Mouse (Mus musculus) kidney, postnatal 36 days (tissue): ENCODE data around the gene Olfr150.
A peak's percentile ranks its signal among the peaks of the same experiment; 100 is the strongest.
"Not testable (repeated sequence)": the region's sequence is repeated elsewhere in the genome, so short reads cannot be mapped to it uniquely, and the experiment has no call there.

Experiments used
- DNase-seq, 2 experiments: peaks; one replicate each; pipeline ENCODE4 v3.0.0; 2021 to 2022; ENCODE audit warnings: mixed read lengths in 2 of 2

Olfr150 gene

GRCm38 (mm10) chr9:39730678-39731077 is at the start of gene Olfr150:
Olfr150 (plus strand) TSS chr9:39730978.
- no peak for DNase-seq

- not testable (repeated sequence) for DNase-seq
Measured at GRCm38 (mm10) chr9:39701123-39701522, 29.7 kb upstream of the Olfr150 start.

GRCm38 (mm10) chr9:39707017-39707416 is 23.8 kb upstream of the Olfr150 start, which contains the start of gene Olfr149:
Olfr149 (minus strand) TSS chr9:39707117.
- DNase-seq: no peak

- peak; percentile 4 to 43 for DNase-seq
Measured at GRCm38 (mm10) chr9:39708958-39709357, 21.8 kb upstream of the Olfr150 start.

- DNase-seq: no peak
Measured at GRCm38 (mm10) chr9:39711053-39711452, 19.7 kb upstream of the Olfr150 start, which contains the start of gene Olfr965. Olfr965 (plus strand) TSS chr9:39711353.

GRCm38 (mm10) chr9:39740741-39741140 is 10.0 kb downstream of the Olfr150 start:
- no peak for DNase-seq

- no peak for DNase-seq
Measured at GRCm38 (mm10) chr9:39745949-39746348, 15.2 kb downstream of the Olfr150 start, which contains the start of gene Olfr967. Olfr967 (plus strand) TSS chr9:39746249.

GRCm38 (mm10) chr9:39746428-39746827 is 15.7 kb downstream of the Olfr150 start:
- DNase-seq: no peak

GRCm38 (mm10) chr9:39783153-39783552 is 52.4 kb downstream of the Olfr150 start, which contains the start of gene Olfr968:
Olfr968 (minus strand) TSS chr9:39783253.
- DNase-seq: no peak
